Mouse (Mus musculus): ENCODE results near the gene Gm6096. TPM values are rescaled to one million over a fixed set of nuclear protein-coding genes. Genes with fewer than 3 reads are reported as not detected.
A peak's percentile ranks its signal among the peaks of the same experiment; 100 is the strongest.

The Gm6096 gene
- polyA plus RNA-seq, 1 experiment from 2014 or later = not detected

- Histone ChIP-seq H3K27me3 (replicated peaks) (no peaks in the 10 kb centered on the region), H3K4me1 (peaks cover 52% of the 10 kb centered on the region), H3K36me3 (peaks cover 76% of the 10 kb centered on the region), H3K4me2 (peak overlapping the region; percentile 95; the same call in 1 of the 2 replicates), H3K4me3 (no peak overlapping the region), H3K9me3 (replicated peaks) (no peaks in the 10 kb centered on the region), H3K9ac (no peak overlapping the region), H3K27ac (no peak overlapping the region)
- WGBS (ENCODE audit: insufficient replicate concordance) = 69% methylated on average over 8 of the region's 8 CpGs
- ATAC-seq = no peak
Measured at GRCm38 (mm10) chr7:34226086-34226485, 24.8 kb upstream of the Gm6096 start.

DNA sequence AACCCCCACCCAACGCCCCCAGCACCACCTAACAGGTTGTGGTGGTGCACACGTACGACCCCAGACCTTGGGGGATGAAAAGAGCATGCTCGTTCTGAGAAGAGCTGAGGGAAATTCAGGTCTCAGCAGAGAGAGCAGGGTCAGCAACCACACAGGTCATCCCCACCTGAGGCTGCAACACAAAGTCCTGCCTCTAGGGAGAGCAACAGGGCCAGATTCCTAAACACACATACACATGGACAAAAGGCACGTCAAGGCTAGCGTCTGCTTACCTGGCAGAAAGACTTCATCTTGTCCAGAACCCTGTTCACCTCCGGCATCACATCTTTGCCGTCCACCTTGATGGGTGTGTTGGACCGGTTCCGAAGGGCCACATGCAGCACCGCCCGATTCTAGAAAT, 24.0 kb upstream of the Gm6096 start:
- Histone ChIP-seq H3K27ac (no peak overlapping the region), H3K4me3 (no peak overlapping the region), H3K4me2 (peak overlapping the region; percentile 95), H3K36me3 (peaks cover 69% of the 10 kb centered on the region), H3K27me3 (replicated peaks) (no peaks in the 10 kb centered on the region), H3K4me1 (peaks cover 59% of the 10 kb centered on the region), H3K9me3 (replicated peaks) (no peaks in the 10 kb centered on the region), H3K9ac (no peak overlapping the region)
- 84% methylated on average over 12 of the region's 12 CpGs for WGBS (ENCODE audit: insufficient replicate concordance)
- no peak for ATAC-seq

- 2% methylated on average over 7 of the region's 9 CpGs for WGBS (ENCODE audit: insufficient replicate concordance)
- Histone ChIP-seq H3K27ac (no peak overlapping the region; the same call in 1 of the 2 replicates), H3K9me3 (replicated peaks) (no peaks in the 10 kb centered on the region), H3K9ac (peak overlapping the region; percentile 89), H3K36me3 (peaks cover 51% of the 10 kb centered on the region), H3K4me3 (peak overlapping the region; percentile 79), H3K4me2 (peak overlapping the region; percentile 95), H3K27me3 (replicated peaks) (no peaks in the 10 kb centered on the region), H3K4me1 (peaks cover 77% of the 10 kb centered on the region)
- no peak for ATAC-seq
Measured at GRCm38 (mm10) chr7:34228641-34229040, 22.2 kb upstream of the Gm6096 start.

DNA sequence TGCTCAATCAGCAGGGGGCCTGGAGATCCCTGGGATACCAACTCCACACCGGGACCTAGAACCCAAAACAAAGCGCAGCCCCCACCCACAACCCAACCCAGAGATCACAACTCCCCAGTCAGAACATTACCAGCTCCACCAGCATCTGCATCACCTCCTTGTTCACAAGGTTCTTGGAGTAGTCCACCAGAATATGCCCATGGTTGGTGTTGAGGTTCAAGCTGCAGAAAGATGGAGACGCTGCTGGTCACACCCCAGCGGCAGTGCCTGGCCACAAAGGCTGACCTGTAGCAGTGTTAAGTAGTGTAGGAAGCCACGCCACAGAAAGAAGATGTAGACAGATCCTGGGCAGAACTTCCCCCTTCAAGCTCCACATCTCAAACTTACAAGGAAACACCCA, 21.7 kb upstream of the Gm6096 start:
- peak overlapping the region; percentile 86 for H3K27ac ChIP-seq
- H3K9ac ChIP-seq = peak overlapping the region; percentile 89
- H3K36me3 ChIP-seq = peaks cover 46% of the 10 kb centered on the region
- no peak for ATAC-seq
- WGBS (ENCODE audit: insufficient replicate concordance) = 14% methylated on average over 5 of the region's 5 CpGs
- peaks cover 79% of the 10 kb centered on the region for H3K4me1 ChIP-seq
- no peaks in the 10 kb centered on the region for H3K9me3 ChIP-seq (replicated peaks)
- peak overlapping the region; percentile 79 for H3K4me3 ChIP-seq
- no peaks in the 10 kb centered on the region for H3K27me3 ChIP-seq (replicated peaks)
- H3K4me2 ChIP-seq = peak overlapping the region; percentile 95

GRCm38 (mm10) chr7:34229691-34230111, 21.1 kb upstream of the Gm6096 start:
- peaks cover 41% of the 10 kb centered on the region for H3K36me3 ChIP-seq
- H3K4me3 ChIP-seq = peak overlapping the region; percentile 79
- H3K27ac ChIP-seq = peak overlapping the region; percentile 86
- H3K4me2 ChIP-seq = peak overlapping the region; percentile 95
- H3K9ac ChIP-seq = peak overlapping the region; percentile 89
- 2% methylated on average over 17 of the region's 19 CpGs for whole genome bisulfite sequencing (ENCODE audit: insufficient replicate concordance)
- H3K9me3 ChIP-seq (replicated peaks) = no peaks in the 10 kb centered on the region
- no peaks in the 10 kb centered on the region for H3K27me3 ChIP-seq (replicated peaks)
- H3K4me1 ChIP-seq = peaks cover 82% of the 10 kb centered on the region
- ATAC-seq = peak; percentile 25

GRCm38 (mm10) chr7:34230116-34230515, 20.7 kb upstream of the Gm6096 start, which contains the start of gene Gpi1:
Gene Gpi1, minus strand, starts transcription at chr7:34230336.
- H3K9me3 ChIP-seq (replicated peaks) = no peaks in the 10 kb centered on the region
- H3K4me1 ChIP-seq = peaks cover 86% of the 10 kb centered on the region
- peak within 1 kb of the TSS; percentile 95 for H3K4me2 ChIP-seq
- peak; percentile 75 for ATAC-seq
- no peaks in the 10 kb centered on the region for H3K27me3 ChIP-seq (replicated peaks)
- peak within 1 kb of the TSS; percentile 86 for H3K27ac ChIP-seq
- peak within 1 kb of the TSS; percentile 89 for H3K9ac ChIP-seq
- peak within 1 kb of the TSS; percentile 79 for H3K4me3 ChIP-seq
- peaks cover 37% of the 10 kb centered on the region for H3K36me3 ChIP-seq
- WGBS (ENCODE audit: insufficient replicate concordance) = under 1% methylated on average over 33 of the region's 39 CpGs

GRCm38 (mm10) chr7:34232785-34233725, 17.8 kb upstream of the Gm6096 start:
- Histone ChIP-seq H3K27me3 (replicated peaks) (no peaks in the 10 kb centered on the region), H3K9ac (peak overlapping the region; percentile 77), H3K4me3 (peak overlapping the region; percentile 66), H3K4me2 (peak overlapping the region; percentile 88), H3K27ac (peak overlapping the region; percentile 89), H3K9me3 (replicated peaks) (no peaks in the 10 kb centered on the region), H3K36me3 (peaks cover 29% of the 10 kb centered on the region), H3K4me1 (peaks cover 61% of the 10 kb centered on the region)
- 0 out of 2 replicates have a peak, but pooled peaks have one; percentile 0 for ATAC-seq
- WGBS (ENCODE audit: insufficient replicate concordance) = 34% methylated on average over 7 of the region's 7 CpGs

GRCm38 (mm10) chr7:34233909-34234609, 16.8 kb upstream of the Gm6096 start:
- Histone ChIP-seq H3K27me3 (replicated peaks) (no peaks in the 10 kb centered on the region), H3K4me1 (peaks cover 51% of the 10 kb centered on the region), H3K36me3 (peaks cover 32% of the 10 kb centered on the region), H3K9ac (peak overlapping the region; percentile 77), H3K9me3 (replicated peaks) (no peaks in the 10 kb centered on the region), H3K4me2 (peak overlapping the region; percentile 88), H3K27ac (peak overlapping the region; percentile 89), H3K4me3 (peak overlapping the region; percentile 66)
- peak; percentile 89 for ATAC-seq
- WGBS (ENCODE audit: insufficient replicate concordance) = under 1% methylated on average over 46 of the region's 46 CpGs

GRCm38 (mm10) chr7:34234610-34235561, 16.0 kb upstream of the Gm6096 start:
- Histone ChIP-seq H3K27ac (peak overlapping the region; percentile 89), H3K4me2 (peak overlapping the region; percentile 88), H3K4me3 (peak overlapping the region; percentile 66), H3K9me3 (replicated peaks) (no peaks in the 10 kb centered on the region), H3K9ac (peak overlapping the region; percentile 77), H3K27me3 (replicated peaks) (no peaks in the 10 kb centered on the region), H3K36me3 (peaks cover 40% of the 10 kb centered on the region), H3K4me1 (peaks cover 44% of the 10 kb centered on the region)
- WGBS (ENCODE audit: insufficient replicate concordance) = 3% methylated on average over 17 of the region's 17 CpGs
- no peak for ATAC-seq

GRCm38 (mm10) chr7:34235602-34236001, 15.2 kb upstream of the Gm6096 start:
- Histone ChIP-seq H3K4me1 (peaks cover 40% of the 10 kb centered on the region), H3K4me2 (no peak overlapping the region), H3K27ac (no peak overlapping the region; the same call in 1 of the 2 replicates), H3K9ac (no peak overlapping the region), H3K9me3 (replicated peaks) (no peaks in the 10 kb centered on the region), H3K27me3 (replicated peaks) (no peaks in the 10 kb centered on the region), H3K4me3 (no peak overlapping the region), H3K36me3 (peaks cover 47% of the 10 kb centered on the region)
- ATAC-seq = no peak
- 75% methylated on average over 5 of the region's 5 CpGs for WGBS (ENCODE audit: insufficient replicate concordance)

DNA sequence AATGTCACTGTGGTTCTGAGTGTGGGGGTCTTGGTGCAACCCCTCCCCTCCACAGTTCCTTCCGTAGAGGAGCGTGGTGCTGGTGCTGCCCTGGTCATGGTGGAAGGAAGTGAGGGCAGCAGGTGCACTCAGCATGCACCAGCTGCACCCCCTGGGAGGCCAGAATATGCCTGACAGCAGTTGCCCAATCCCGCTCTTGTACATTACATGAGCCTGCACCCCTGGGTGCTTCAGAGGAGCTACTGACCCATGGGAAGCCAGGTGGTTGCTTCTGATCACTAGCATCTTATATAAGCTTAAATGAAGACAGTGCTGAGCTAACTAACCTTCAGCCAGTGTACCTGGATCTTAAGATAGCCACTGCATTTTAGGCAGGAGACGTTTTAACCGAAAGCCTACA, 12.8 kb upstream of the Gm6096 start:
- no peak overlapping the region for H3K4me3 ChIP-seq
- no peaks in the 10 kb centered on the region for H3K27me3 ChIP-seq (replicated peaks)
- peaks cover 69% of the 10 kb centered on the region for H3K36me3 ChIP-seq
- no peak overlapping the region for H3K4me2 ChIP-seq
- WGBS (ENCODE audit: insufficient replicate concordance) = 86% methylated on average over 5 of the region's 5 CpGs
- H3K4me1 ChIP-seq = peaks cover 17% of the 10 kb centered on the region
- no peak overlapping the region for H3K9ac ChIP-seq
- H3K9me3 ChIP-seq (replicated peaks) = no peaks in the 10 kb centered on the region
- H3K27ac ChIP-seq = no peak overlapping the region
- no peak for ATAC-seq

All from liver, embryonic 12.5 days (tissue).